Mouse (Mus musculus) liver, embryonic 14.5 days (tissue): ENCODE measurements around the gene Mip. TPM values are rescaled to one million over a fixed set of nuclear protein-coding genes. Genes with fewer than 3 reads are reported as not detected.

Source experiments
- ATAC-seq: fragments of 200-750 bp; cut with Nextera tagmentation; 2 replicates; pipeline ENCODE4 v1.8.0; 2017; ENCODE audit warnings: moderate number of reproducible peaks, mild to moderate bottlenecking, moderate library complexity; ENCODE audit not compliant: insufficient read depth
- DNase-seq, 3 experiments: peaks; one replicate each; pipeline ENCODE4 v3.0.0-alpha.2; 2012 to 2013; ENCODE audit warnings: low read depth in 3 of 3, low spot score in 3 of 3
- H3K27ac ChIP-seq: fragments of 300-500 bp; sonication (generic); 2 replicates; pipeline ENCODE4 v1.5.1; 2014; ENCODE audit warnings: moderate library complexity, mild to moderate bottlenecking, control low read depth, inconsistent platforms
- H3K27me3 ChIP-seq: fragments of 300-500 bp; sonication (generic); 2 replicates; pipeline ENCODE4 v1.6.1; 2014; ENCODE audit warnings: mild to moderate bottlenecking, low read length, moderate library complexity; ENCODE audit not compliant: control insufficient read depth, insufficient read depth
- H3K36me3 ChIP-seq: fragments of 300-500 bp; sonication (generic); replicated peaks from 2 replicates; pipeline ENCODE4 v1.6.1; 2014; ENCODE audit warnings: low read depth; ENCODE audit not compliant: control insufficient read depth, insufficient read depth
- H3K4me1 ChIP-seq, 2 experiments: fragments of 200-500 bp in 1 of 2; fragments of 300-500 bp in 1 of 2; sonication (generic) in 1 of 2; replicated peaks; 2 replicates each; pipeline ENCODE4 v1.6.1; 2012 to 2014; ENCODE audit warnings: antibody characterized with exemption in 1 of 2, inconsistent platforms in 1 of 2, low read length in 1 of 2; ENCODE audit not compliant: control insufficient read depth in 2 of 2, insufficient read depth in 2 of 2
- H3K4me2 ChIP-seq: fragments of 300-500 bp; sonication (generic); 2 replicates; pipeline ENCODE4 v1.6.1; 2014; ENCODE audit warnings: low read depth, mild to moderate bottlenecking, control low read depth, moderate library complexity
- H3K4me3 ChIP-seq, 2 experiments: fragments of 200-500 bp in 1 of 2; fragments of 300-500 bp in 1 of 2; sonication (generic) in 1 of 2; 2 replicates each; pipeline ENCODE4 v1.5.1; 2012 to 2014; ENCODE audit warnings: low read depth in 2 of 2, low read length in 2 of 2, mild to moderate bottlenecking in 2 of 2, control low read depth in 1 of 2, inconsistent platforms in 1 of 2, moderate library complexity in 1 of 2; ENCODE audit not compliant: insufficient read depth in 1 of 2
- H3K9ac ChIP-seq: fragments of 300-500 bp; sonication (generic); replicated peaks from 2 replicates; pipeline ENCODE4 v1.6.1; 2014; ENCODE audit warnings: mild to moderate bottlenecking, control low read depth, moderate library complexity
- H3K9me3 ChIP-seq: fragments of 300-500 bp; sonication (generic); 2 replicates; pipeline ENCODE4 v1.6.1; 2016; ENCODE audit warnings: low read length, mixed read lengths; ENCODE audit not compliant: control insufficient read depth
- CTCF ChIP-seq: IDR thresholded peaks from 2 replicates; pipeline ENCODE4 v1.5.1; 2016; ENCODE audit warnings: antibody characterized with exemption, low read depth, control low read depth
- EP300 ChIP-seq: IDR thresholded peaks from 2 replicates; pipeline ENCODE4 v1.6.1; 2016; ENCODE audit warnings: antibody characterized with exemption, low read depth
- WGBS: fragments of 180-500 bp; shearing (Covaris S2); extraction: QIAGEN DNeasy Blood & Tissue Kit; methylation state at CpG from one replicate; pipeline ENCODE4 v1.1.7; 2014; ENCODE audit not compliant: insufficient replicate concordance; 5-methylcytosine and 5-hydroxymethylcytosine counted together
- polyA plus RNA-seq, 2 experiments: library from polyadenylated mRNA; depleted of rRNA in 1 of 2; stranded (reverse) in 1 of 2; unstranded in 1 of 2; fragments of >200 nt; fragmentation: Nextera tagmentation in 1 of 2; extraction: Ambion mirVana in 1 of 2; gene quantifications; 2 replicates each; pipeline versions ENCODE4 v1.2.1 to v1.2.3; 2012 to 2014

The Mip gene
- polyA plus RNA-seq, 2 experiments: 0.02 TPM; not detected in 1

GRCm38 (mm10) chr10:128221533-128222286 is 3.9 kb upstream of the Mip start:
- Histone ChIP-seq H3K36me3 (no peaks in the 10 kb centered on the region), H3K9ac (no peak overlapping the region), H3K27me3 (no peaks in the 10 kb centered on the region), H3K27ac (no peak overlapping the region), H3K9me3 (no peaks in the 10 kb centered on the region), H3K4me1 (peaks cover 14% of the 10 kb centered on the region in 2 experiments), H3K4me3 (no peak overlapping the region), H3K4me2 (no peak overlapping the region)
- ATAC-seq (no peak), DNase-seq (no peak)
- TF ChIP-seq CTCF (peak; percentile 24; the same call in 1 of the 2 replicates), EP300 (no peak)
- WGBS: 55% methylated on average over 16 of the region's 16 CpGs

- no peak overlapping the region for H3K4me2 ChIP-seq
- WGBS: 59% methylated on average over 5 of the region's 5 CpGs
- H3K9me3 ChIP-seq: no peaks in the 10 kb centered on the region
- H3K27ac ChIP-seq: no peak overlapping the region
- no peak overlapping the region for H3K4me3 ChIP-seq
- no peak overlapping the region for H3K9ac ChIP-seq
- ATAC-seq: no peak
- no peak for DNase-seq
- no peaks in the 10 kb centered on the region for H3K27me3 ChIP-seq
- no peaks in the 10 kb centered on the region; a peak in 1 of 4 replicates for H3K4me1 ChIP-seq
- no peaks in the 10 kb centered on the region for H3K36me3 ChIP-seq
- TF ChIP-seq CTCF: no peak
- no peak for TF ChIP-seq EP300
These were observed 574 bp upstream of the Mip start for GRCm38 (mm10) chr10:128225064-128225463.

GRCm38 (mm10) chr10:128227592-128227991 is 2.0 kb downstream of the Mip start:
- Histone ChIP-seq H3K27me3 (no peaks in the 10 kb centered on the region), H3K27ac (no peak overlapping the region), H3K36me3 (no peaks in the 10 kb centered on the region), H3K9ac (no peak overlapping the region), H3K4me1 (peaks cover 2 to 7% of the 10 kb centered on the region in 2 experiments), H3K4me2 (no peak overlapping the region), H3K4me3 (no peak overlapping the region), H3K9me3 (no peaks in the 10 kb centered on the region)
- no peak for DNase-seq
- TF ChIP-seq CTCF (no peak), EP300 (no peak)
- ATAC-seq: no peak
- 74% methylated on average over 9 of the region's 9 CpGs for WGBS

- Histone ChIP-seq H3K4me3 (no peak overlapping the region), H3K4me2 (no peak overlapping the region), H3K9me3 (no peaks in the 10 kb centered on the region), H3K9ac (no peak overlapping the region), H3K36me3 (no peaks in the 10 kb centered on the region), H3K4me1 (peaks cover 2 to 9% of the 10 kb centered on the region in 2 experiments), H3K27me3 (no peaks in the 10 kb centered on the region), H3K27ac (no peak overlapping the region)
- 71% methylated on average over 8 of the region's 8 CpGs for WGBS
- peak; percentile 33; the same call in 1 of the 2 replicates for TF ChIP-seq EP300
- no peak for TF ChIP-seq CTCF
- DNase-seq (no peak), ATAC-seq (no peak)
These were observed 2.4 kb downstream of the Mip start for GRCm38 (mm10) chr10:128228009-128228408.

- H3K9ac ChIP-seq: no peak overlapping the region; the same call in 1 of the 2 replicates
- H3K27ac ChIP-seq: no peak overlapping the region; the same call in 1 of the 2 replicates
These were observed 4.9 kb downstream of the Mip start for GRCm38 (mm10) chr10:128230582-128230981.

More at GRCm38 (mm10) chr10:128230582-128230981, 4.9 kb downstream of the Mip start:
- DNase-seq (no peak), ATAC-seq (no peak)
- Histone ChIP-seq H3K27me3 (no peaks in the 10 kb centered on the region), H3K36me3 (peaks cover 3% of the 10 kb centered on the region), H3K9me3 (no peaks in the 10 kb centered on the region), H3K4me2 (peak overlapping the region; percentile 98), H3K4me3 (0 out of 4 replicates have a peak overlapping the region, but pooled peaks of 1 of the 2 experiments have one; percentile 100), H3K4me1 (peaks cover 4 to 15% of the 10 kb centered on the region in 2 experiments)
- TF ChIP-seq CTCF (no peak), EP300 (no peak)
- WGBS: 68% methylated on average over 12 of the region's 12 CpGs
